Mouse (Mus musculus) lung, adult 10 weeks (tissue): Measurements from ENCODE around the gene Oser1. TPM values are rescaled to one million over a fixed set of nuclear protein-coding genes. Genes with fewer than 3 reads are reported as not detected.

ENCODE experiments used
- polyA plus RNA-seq: library from polyadenylated mRNA; stranded (reverse); fragments of 350-450 nt; fragmentation: Illumina TruSeq; extraction: RNeasy Lipid Tissue Mini Kit (QIAGEN cat#74804); gene quantifications from one replicate; pipeline ENCODE4 v1.2.3, GENCODE M21; 2014; ENCODE audit warnings: low read depth, low replicate concordance; ENCODE audit not compliant: insufficient read depth

Gene Oser1
- 33.8 TPM for polyA plus RNA-seq

DNA sequence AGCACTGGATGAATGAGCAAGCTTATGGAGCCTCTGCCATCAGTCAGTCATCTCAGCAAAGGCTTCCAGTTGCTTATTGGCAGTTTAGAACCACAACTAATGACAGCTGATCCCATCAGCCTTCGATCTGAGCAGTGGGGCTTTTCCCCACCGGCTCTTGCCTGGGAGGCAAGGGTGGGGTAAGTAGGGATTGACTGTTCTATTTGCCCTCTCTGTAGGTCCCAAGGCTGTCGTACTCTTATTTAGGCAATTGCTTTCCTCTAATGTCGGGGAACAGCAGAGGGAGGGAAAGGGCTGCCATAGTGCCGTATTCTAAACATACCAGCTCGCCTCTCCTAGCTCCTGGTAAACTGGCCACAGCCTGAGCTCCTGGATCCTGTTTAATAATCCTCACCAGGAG, at the start of gene Oser1:
TSS of gene Oser1 (minus strand) at position 101 of the 400 bp plus-strand sequence.

DNA sequence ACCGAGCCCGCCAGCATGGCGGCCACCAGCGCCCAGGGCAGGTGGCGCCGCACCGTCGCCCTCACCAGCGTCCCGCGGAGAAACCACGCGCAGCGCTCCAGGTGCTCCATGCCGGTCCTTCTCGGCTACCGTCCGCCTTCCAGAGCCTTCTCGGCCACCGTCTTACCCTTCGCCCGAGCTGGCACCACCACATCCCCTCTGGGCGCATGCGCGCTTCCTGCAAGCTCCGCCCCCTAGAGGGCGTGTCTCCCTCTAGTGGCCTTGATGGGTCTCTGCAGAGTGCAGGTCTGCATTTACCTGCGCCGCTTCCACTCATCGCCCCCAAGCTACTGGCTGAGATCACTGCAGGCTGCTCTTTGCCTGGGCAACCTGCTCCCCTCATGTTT, 48.0 kb upstream of the Oser1 start, which contains the start of gene Fitm2:
TSS of gene Fitm2 (minus strand) at position 164 of the 386 bp plus-strand sequence.

DNA sequence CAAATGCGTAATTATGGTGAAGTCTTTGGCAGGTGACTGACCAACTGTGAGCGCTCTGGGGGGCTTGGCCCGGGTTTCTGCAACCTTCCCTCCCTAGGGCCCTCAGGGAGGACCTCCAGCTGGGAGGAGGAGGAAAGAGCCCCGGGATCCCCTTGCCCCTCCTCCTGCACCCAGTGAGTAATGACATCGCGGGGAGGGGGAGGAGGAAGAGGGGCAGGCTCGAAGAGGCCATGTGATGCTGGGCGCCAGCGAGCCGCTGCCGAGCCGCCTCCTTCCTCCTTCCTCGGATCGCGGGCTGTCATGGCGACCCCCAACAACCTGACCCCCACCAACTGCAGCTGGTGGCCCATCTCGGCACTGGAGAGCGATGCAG, 13.7 kb upstream of the Oser1 start, which contains the start of gene Gdap1l1:
TSS of gene Gdap1l1 (plus strand) at position 231 of the 373 bp plus-strand sequence.

DNA sequence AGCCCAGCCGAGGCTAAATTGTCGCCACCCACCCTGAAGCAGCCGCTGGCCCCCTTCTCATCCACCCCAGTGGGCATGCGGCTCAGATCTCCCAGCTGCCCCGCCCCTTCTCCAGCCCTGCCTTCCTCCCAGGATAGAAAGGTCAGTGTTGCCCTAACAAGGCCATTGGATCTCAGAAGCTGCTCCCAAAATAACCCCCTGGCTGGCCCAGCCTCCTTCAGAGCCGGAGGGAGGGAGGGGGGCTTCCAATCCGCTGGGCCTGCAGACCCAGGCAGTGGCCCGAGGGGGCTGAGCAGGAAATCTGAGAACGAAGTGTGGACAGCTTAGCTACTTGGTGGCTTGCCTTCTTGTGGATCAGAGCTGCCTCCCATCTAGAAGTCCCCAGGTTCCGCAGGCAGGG, 26.6 kb downstream of the Oser1 start, which contains the start of gene Jph2:
TSS of gene Jph2 (minus strand) at position 89 of the 400 bp plus-strand sequence.

Other genes starting within 250 kb of the Oser1 start
- gene Tox2, start 221.6 kb downstream of the Oser1 start, polyA plus RNA-seq: 7.5 TPM
- gene Jph2, start 26.7 kb downstream of the Oser1 start, polyA plus RNA-seq: 13.1 TPM
- not detected for gene Gdap1l1, start 13.8 kb upstream of the Oser1 start, polyA plus RNA-seq
- gene Fitm2, start 47.9 kb upstream of the Oser1 start, polyA plus RNA-seq: 14.0 TPM
- gene R3hdml, start 67.6 kb upstream of the Oser1 start, polyA plus RNA-seq: not detected
- gene Hnf4a, start 82.1 kb upstream of the Oser1 start, polyA plus RNA-seq: not detected
- 9.4 TPM for gene Ttpal, start 177.6 kb upstream of the Oser1 start, polyA plus RNA-seq
- 365 TPM for gene Serinc3, start 220.4 kb upstream of the Oser1 start, polyA plus RNA-seq
- gene Pkig, start 233.7 kb upstream of the Oser1 start, polyA plus RNA-seq: 80.5 TPM